In genomic region chr9:115990661-115991060, GRCm38 (mm10) we compare ENCODE assay signal across 12 mouse cellular contexts.
DNase-seq lines count a peak whose midpoint lies in the region; ATAC-seq and TF ChIP-seq lines count a peak whose summit lies in the region.
"Had no signal": no experiment of that assay in that cellular context is flagged by ENCODE, and none has a peak within 500 bp of the region (broad histone marks: within the 10 kb centered on the region; RNA-seq: fewer than 3 reads in every experiment).

No protein-coding gene starts in this region.

- TF ChIP-seq POLR2A in CH12.LX (IDR thresholded peaks at IDR 0.05; ENCODE audit: low read depth, low read length): no peak
- no peak for TF ChIP-seq POLR2A in brain, embryonic 14.5 days (IDR thresholded peaks at IDR 0.05; ENCODE audit: borderline replicate concordance, extremely low read depth, insufficient read depth, insufficient read length, poor library complexity, severe bottlenecking)

- H3K36me3 ChIP-seq in kidney, postnatal 0 days (ENCODE audit: insufficient read depth, low read length): no peaks in the 10 kb centered on the region
- H3K36me3 ChIP-seq in CH12.LX (replicated peaks in 1 of 2; ENCODE audit: control insufficient read depth in 1 of 2, insufficient read depth in 1 of 2, low read length in 1 of 2): no peaks in the 10 kb centered on the region
- H3K36me3 ChIP-seq: heart, embryonic 12.5 days; hindbrain, embryonic 15.5 days; midbrain, embryonic 15.5 days had no signal

- no peak for TF ChIP-seq EP300 in CH12.LX (IDR thresholded peaks at IDR 0.05; ENCODE audit: low read length)

- ATAC-seq in kidney, postnatal 0 days (replicated peaks; ENCODE audit: low FRiP score, low read depth): no peak
- ATAC-seq: midbrain, embryonic 15.5 days had no signal

- TF ChIP-seq RAD21 in CH12.LX (IDR thresholded peaks at IDR 0.05; ENCODE audit: low read depth, low read length): no peak

- in situ Hi-C loops in CH12.LX (cut with MboI; ENCODE audit: low pct_ligation_motif_present, low pct_unique_long_range_greater_than_20kb, low sequenced_read_pairs): no loop called here

- peak; percentile 23; the same call in 1 of the 2 replicates for TF ChIP-seq CTCF in kidney, postnatal 0 days (IDR thresholded peaks at IDR 0.05; ENCODE audit: low read depth)
- peak; percentile 26 to 36; a peak in 3 of 4 replicates for TF ChIP-seq CTCF in CH12.LX (conservative IDR thresholded peaks at IDR 0.05 in 1 of 2, IDR thresholded peaks at IDR 0.05 in 1 of 2; ENCODE audit: low read depth in 2 of 2, low read length in 2 of 2)
- peak; percentile 35; the same call in 1 of the 2 replicates for TF ChIP-seq CTCF in brain, embryonic 14.5 days (IDR thresholded peaks at IDR 0.05; ENCODE audit: borderline replicate concordance, extremely low read depth, insufficient read depth, insufficient read length)

- no peak overlapping the region for H3K9ac ChIP-seq in kidney, postnatal 0 days (ENCODE audit: low read depth, low read length)
- H3K9ac ChIP-seq in CH12.LX (ENCODE audit: insufficient read depth, low read depth): no peak overlapping the region
- H3K9ac ChIP-seq: heart, embryonic 12.5 days; hindbrain, embryonic 15.5 days; midbrain, embryonic 15.5 days had no signal

- WGBS in kidney, postnatal 0 days: 92% methylated on average over 7 of the region's 7 CpGs

- H3K9me3 ChIP-seq in kidney, postnatal 0 days (replicated peaks; ENCODE audit: low read length): no peaks in the 10 kb centered on the region
- H3K9me3 ChIP-seq in CH12.LX (replicated peaks; ENCODE audit: low read length): no peaks in the 10 kb centered on the region
- H3K9me3 ChIP-seq: hindbrain, embryonic 15.5 days; midbrain, embryonic 15.5 days had no signal

- dilution Hi-C loops in CH12.LX (cut with MboI; ENCODE audit: extremely low pct_ligation_motif_present, extremely low pct_unique_long_range_greater_than_20kb, low sequenced_read_pairs): no loop called here

- no peaks in the 10 kb centered on the region for H3K27me3 ChIP-seq in kidney, postnatal 0 days (ENCODE audit: insufficient read depth, low read length)
- H3K27me3 ChIP-seq in CH12.LX (replicated peaks): no peaks in the 10 kb centered on the region
- H3K27me3 ChIP-seq: heart, embryonic 12.5 days; hindbrain, embryonic 15.5 days; midbrain, embryonic 15.5 days had no signal

- H3K27ac ChIP-seq in kidney, postnatal 0 days: no peak overlapping the region
- no peak overlapping the region for H3K27ac ChIP-seq in CH12.LX (ENCODE audit: insufficient read depth, low read depth)
- H3K27ac ChIP-seq: hindbrain, embryonic 15.5 days; midbrain, embryonic 15.5 days had no signal

- no peaks in the 10 kb centered on the region for H3K79me2 ChIP-seq in CH12.LX (replicated peaks; ENCODE audit: control insufficient read depth, extremely low read depth, insufficient read depth, poor library complexity, severe bottlenecking)

- H3K4me3 ChIP-seq in kidney, postnatal 0 days (replicated peaks; ENCODE audit: low read depth, low read length): no peak overlapping the region
- H3K4me3 ChIP-seq in CH12.LX (replicated peaks in 1 of 3; ENCODE audit: low read depth in 2 of 3, low read length in 2 of 3, poor library complexity in 1 of 3): no peak overlapping the region
- H3K4me3 ChIP-seq: heart, embryonic 12.5 days; hindbrain, embryonic 15.5 days; midbrain, embryonic 15.5 days had no signal

- no peaks in the 10 kb centered on the region for H3K4me1 ChIP-seq in kidney, postnatal 0 days (replicated peaks; ENCODE audit: insufficient read depth, low read length)
- H3K4me1 ChIP-seq in CH12.LX (ENCODE audit: control insufficient read depth in 1 of 2, insufficient read depth in 2 of 2): no peaks in the 10 kb centered on the region
- H3K4me1 ChIP-seq: hindbrain, embryonic 15.5 days; midbrain, embryonic 15.5 days had no signal

- no peak overlapping the region for H3K4me2 ChIP-seq in kidney, postnatal 0 days (ENCODE audit: low read length)
- no peak overlapping the region for H3K4me2 ChIP-seq in CH12.LX (ENCODE audit: insufficient read depth, low read depth, poor library complexity, severe bottlenecking)
- H3K4me2 ChIP-seq: heart, embryonic 12.5 days; hindbrain, embryonic 15.5 days; midbrain, embryonic 15.5 days had no signal

- no peak for DNase-seq in kidney, postnatal 0 days (ENCODE audit: low spot score)
- no peak for DNase-seq in kidney, adult 11 months
- DNase-seq in 3T3-L1 (ENCODE audit: low read depth, low spot score) (peak; percentile 4), CH12.LX (ENCODE audit: extremely low read depth) (no peak)
- no peak for DNase-seq in brain, embryonic 14.5 days (ENCODE audit: low read depth)
- no peak for DNase-seq in ovary, postnatal 36 days (ENCODE audit: low spot score)
- DNase-seq in gastrocnemius, postnatal 25 days: no peak
- DNase-seq: lung, adult 2 months; right cerebral cortex, postnatal 4 days had no signal

TF ChIP-seq in CH12.LX, 34 proteins besides CTCF, POLR2A, EP300 and RAD21:
- TF ChIP-seq SMC3 (IDR thresholded peaks at IDR 0.05; ENCODE audit: low read depth, low read length): peak; percentile 26; the same call in 1 of the 2 replicates
- no peak for TF ChIP-seq USF2 (conservative IDR thresholded peaks at IDR 0.05; ENCODE audit: low read depth, low read length)
